Mouse (Mus musculus) neural tube, embryonic 11.5 days (tissue): ENCODE data around the gene B4galt5. TPM values are rescaled to one million over a fixed set of nuclear protein-coding genes. Genes with fewer than 3 reads are reported as not detected.
"Not testable (repeated sequence)": the region's sequence is repeated elsewhere in the genome, so short reads cannot be mapped to it uniquely, and the experiment has no call there.

Experiments
- ATAC-seq: fragments of 200-750 bp; cut with Nextera tagmentation; 2 replicates; pipeline ENCODE4 v1.8.0; 2017; ENCODE audit warnings: moderate number of reproducible peaks, mild to moderate bottlenecking, moderate TSS enrichment, moderate library complexity; ENCODE audit not compliant: insufficient read depth, low FRiP score, low TSS enrichment
- DNase-seq: peaks from one replicate; pipeline ENCODE4 v3.0.0-alpha.2; 2015; ENCODE audit warnings: low spot score
- H3K27ac ChIP-seq: fragments of 300-500 bp; sonication (generic); 2 replicates; pipeline ENCODE4 v1.5.1; 2014; ENCODE audit warnings: low read depth, mild to moderate bottlenecking, low read length
- H3K27me3 ChIP-seq: fragments of 300-500 bp; sonication (generic); 2 replicates; pipeline ENCODE4 v1.6.1; 2014; ENCODE audit warnings: mild to moderate bottlenecking, low read length, mixed read lengths; ENCODE audit not compliant: control insufficient read depth, insufficient read depth
- H3K36me3 ChIP-seq: fragments of 300-500 bp; sonication (generic); 2 replicates; pipeline ENCODE4 v1.6.1; 2014; ENCODE audit warnings: mild to moderate bottlenecking, low read length, moderate library complexity, mixed read lengths; ENCODE audit not compliant: control insufficient read depth, insufficient read depth
- H3K4me1 ChIP-seq: fragments of 300-500 bp; sonication (generic); 2 replicates; pipeline ENCODE4 v1.6.1; 2014; ENCODE audit warnings: low read length, mixed read lengths; ENCODE audit not compliant: control insufficient read depth, insufficient read depth
- H3K4me2 ChIP-seq: fragments of 300-500 bp; sonication (generic); 2 replicates; pipeline ENCODE4 v1.6.1; 2014; ENCODE audit warnings: low read depth, mild to moderate bottlenecking, moderate library complexity
- H3K4me3 ChIP-seq: fragments of 300-500 bp; sonication (generic); 2 replicates; pipeline ENCODE4 v1.5.1; 2014; ENCODE audit warnings: low read depth, low read length
- H3K9ac ChIP-seq: fragments of 300-500 bp; sonication (generic); 2 replicates; pipeline ENCODE4 v1.6.1; 2014; ENCODE audit warnings: mild to moderate bottlenecking, low read length
- H3K9me3 ChIP-seq: fragments of 300-500 bp; sonication (generic); 2 replicates; pipeline ENCODE4 v1.6.1; 2016; ENCODE audit warnings: low read length; ENCODE audit not compliant: control insufficient read depth
- WGBS: fragments of 180-500 bp; shearing (Covaris S2); extraction: QIAGEN DNeasy Blood & Tissue Kit; methylation state at CpG from one replicate; pipeline ENCODE4 v1.1.7; 2014; 5-methylcytosine and 5-hydroxymethylcytosine counted together
- polyA plus RNA-seq: library from polyadenylated mRNA; unstranded; fragments of >200 nt; fragmentation: Nextera tagmentation; extraction: Ambion mirVana; gene quantifications from 2 replicates; pipeline ENCODE4 v1.2.1, GENCODE M21; 2014

B4galt5 gene
- polyA plus RNA-seq = 26.9 and 32.2 TPM in 2 replicates

- Histone ChIP-seq H3K9ac (peak within 1 kb of the TSS; percentile 83), H3K9me3 (no peaks in the 10 kb centered on the region), H3K4me2 (peak within 1 kb of the TSS; percentile 80), H3K27ac (peak within 1 kb of the TSS; percentile 93), H3K27me3 (no peaks in the 10 kb centered on the region), H3K4me3 (peak within 1 kb of the TSS; percentile 79), H3K36me3 (no peaks in the 10 kb centered on the region), H3K4me1 (peaks cover 12% of the 10 kb centered on the region)
- under 1% methylated on average over 68 of the region's 111 CpGs for WGBS
- ATAC-seq = peak; percentile 57
- peak; percentile 64 for DNase-seq
Measured at GRCm38 (mm10) chr2:167348376-167349282, at the start of gene B4galt5. B4galt5 (minus strand) TSS chr2:167349183.

- WGBS = 95% methylated on average over 9 of the region's 9 CpGs
- H3K27me3 ChIP-seq, H3K27ac ChIP-seq, H3K4me3 ChIP-seq, H3K9me3 ChIP-seq, H3K36me3 ChIP-seq, H3K4me1 ChIP-seq, ATAC-seq, H3K4me2 ChIP-seq, DNase-seq, H3K9ac ChIP-seq: not testable (repeated sequence)
Measured at GRCm38 (mm10) chr2:167396420-167396819, 47.4 kb upstream of the B4galt5 start.

DNA sequence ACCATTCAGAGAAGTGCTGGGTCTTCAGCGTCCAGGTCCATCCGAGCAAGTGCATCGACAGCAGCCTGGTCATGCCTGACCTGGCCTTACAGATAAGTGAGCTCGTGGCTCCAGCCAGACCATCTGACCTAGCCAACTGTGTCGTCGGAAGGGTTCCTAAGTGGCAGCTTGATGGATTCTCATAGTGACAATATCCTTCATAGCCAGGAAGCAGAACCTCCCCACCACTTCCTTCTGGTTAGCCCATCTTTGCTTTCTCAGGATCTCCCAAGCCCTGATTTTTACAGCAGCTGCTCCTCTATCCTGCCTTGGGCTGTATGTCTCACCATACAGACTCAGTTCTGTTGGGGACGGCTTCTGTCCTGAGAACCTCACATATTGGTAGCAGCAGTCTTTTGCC is 45.4 kb upstream of the B4galt5 start:
- DNase-seq (no peak), ATAC-seq (no peak)
- H3K36me3 ChIP-seq = no peaks in the 10 kb centered on the region
- no peaks in the 10 kb centered on the region for H3K4me1 ChIP-seq
- no peak overlapping the region for H3K9ac ChIP-seq
- WGBS = 85% methylated on average over 7 of the region's 7 CpGs
- no peaks in the 10 kb centered on the region for H3K27me3 ChIP-seq
- no peak overlapping the region for H3K4me3 ChIP-seq
- no peak overlapping the region for H3K4me2 ChIP-seq
- no peak overlapping the region for H3K27ac ChIP-seq
- H3K9me3 ChIP-seq = no peaks in the 10 kb centered on the region

GRCm38 (mm10) chr2:167386998-167387397 is 38.0 kb upstream of the B4galt5 start:
- H3K9ac ChIP-seq = no peak overlapping the region
- no peaks in the 10 kb centered on the region for H3K4me1 ChIP-seq
- H3K9me3 ChIP-seq = no peaks in the 10 kb centered on the region
- 82% methylated on average over 6 of the region's 6 CpGs for WGBS
- no peaks in the 10 kb centered on the region for H3K27me3 ChIP-seq
- no peaks in the 10 kb centered on the region for H3K36me3 ChIP-seq
- H3K4me2 ChIP-seq = no peak overlapping the region
- ATAC-seq (no peak), DNase-seq (no peak)
- no peak overlapping the region for H3K4me3 ChIP-seq
- H3K27ac ChIP-seq = no peak overlapping the region

DNA sequence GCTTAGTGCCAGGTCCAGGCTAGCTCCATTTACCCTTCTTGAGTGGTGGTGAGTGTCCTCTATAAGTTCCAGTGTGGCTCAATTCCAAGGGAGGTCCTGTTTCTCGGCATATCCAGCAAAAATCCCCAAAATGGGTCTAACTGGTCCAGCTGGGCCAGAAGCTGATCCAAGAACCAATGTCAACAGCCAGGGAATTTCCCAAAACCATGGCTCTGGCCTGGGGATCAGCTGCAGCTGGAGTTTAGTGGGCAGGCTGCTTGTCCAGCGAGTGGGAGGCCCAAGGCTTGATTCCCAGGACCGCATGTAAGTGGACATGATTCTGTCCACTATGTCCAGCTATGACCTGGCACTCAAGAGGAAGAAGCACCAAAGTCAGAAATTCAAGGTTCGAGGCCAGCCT is 37.5 kb upstream of the B4galt5 start:
- no peak for ATAC-seq
- H3K4me2 ChIP-seq = no peak overlapping the region

GRCm38 (mm10) chr2:167383666-167384083 is 34.7 kb upstream of the B4galt5 start:
- ATAC-seq = no peak
- WGBS = 90% methylated on average over 13 of the region's 13 CpGs

More for the DNA sequence above, 37.5 kb upstream of the B4galt5 start:
- H3K9ac ChIP-seq = no peak overlapping the region
- no peaks in the 10 kb centered on the region for H3K27me3 ChIP-seq
- WGBS = 90% methylated on average over 4 of the region's 4 CpGs
- DNase-seq = no peak
- H3K27ac ChIP-seq = no peak overlapping the region
- no peaks in the 10 kb centered on the region for H3K9me3 ChIP-seq
- no peaks in the 10 kb centered on the region for H3K36me3 ChIP-seq
- no peaks in the 10 kb centered on the region for H3K4me1 ChIP-seq
- no peak overlapping the region for H3K4me3 ChIP-seq

DNA sequence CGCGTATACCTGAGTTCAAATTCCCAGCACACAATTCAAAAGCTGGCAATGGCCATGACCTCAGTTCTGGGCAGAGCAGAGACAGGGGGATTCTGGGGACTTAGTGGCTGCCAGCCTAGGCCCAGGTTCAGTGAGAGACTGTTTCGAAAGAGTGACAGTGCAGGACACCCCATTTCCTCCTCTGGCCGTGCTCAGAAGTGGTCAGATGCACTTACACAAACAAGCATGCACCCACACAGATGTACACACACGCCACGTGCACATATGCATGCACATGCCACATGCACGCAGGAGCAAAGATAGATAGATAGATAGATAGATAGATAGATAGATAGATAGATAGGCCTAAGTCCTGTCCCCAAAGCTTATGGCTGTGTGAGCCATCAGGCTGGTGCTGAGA is 33.4 kb upstream of the B4galt5 start:
- 88% methylated on average over 7 of the region's 7 CpGs for WGBS
- Histone ChIP-seq H3K36me3 (no peaks in the 10 kb centered on the region), H3K9me3 (no peaks in the 10 kb centered on the region), H3K4me2 (no peak overlapping the region), H3K27ac (no peak overlapping the region), H3K27me3 (no peaks in the 10 kb centered on the region), H3K4me1 (no peaks in the 10 kb centered on the region), H3K4me3 (no peak overlapping the region), H3K9ac (no peak overlapping the region)
- ATAC-seq (no peak), DNase-seq (no peak)

More at GRCm38 (mm10) chr2:167383666-167384083, 34.7 kb upstream of the B4galt5 start:
- no peak for DNase-seq
- Histone ChIP-seq H3K4me2 (no peak overlapping the region), H3K36me3 (no peaks in the 10 kb centered on the region), H3K4me1 (no peaks in the 10 kb centered on the region), H3K9ac (no peak overlapping the region), H3K9me3 (no peaks in the 10 kb centered on the region), H3K27me3 (no peaks in the 10 kb centered on the region), H3K27ac (no peak overlapping the region), H3K4me3 (no peak overlapping the region)

DNA sequence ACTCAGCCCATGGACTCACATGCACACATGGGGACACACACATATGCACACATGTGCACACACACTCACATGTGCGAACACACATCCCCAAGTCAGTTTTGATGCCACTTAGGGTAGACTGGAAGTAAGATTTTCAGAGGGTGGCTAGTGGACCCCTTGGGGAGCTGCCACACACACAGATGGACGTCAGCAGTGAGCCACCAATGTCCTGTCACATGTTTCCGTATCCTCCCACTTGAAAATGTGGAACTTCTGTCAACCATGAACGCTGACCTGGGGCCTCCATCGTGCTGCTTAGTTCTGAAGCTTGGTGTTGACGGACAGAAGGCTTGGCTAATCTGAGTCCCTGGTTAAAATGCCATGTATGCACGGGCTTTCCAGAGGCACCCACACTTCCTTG is 32.6 kb upstream of the B4galt5 start:
- Histone ChIP-seq H3K27me3 (no peaks in the 10 kb centered on the region), H3K4me3 (no peak overlapping the region), H3K4me2 (no peak overlapping the region), H3K27ac (no peak overlapping the region), H3K4me1 (no peaks in the 10 kb centered on the region), H3K36me3 (no peaks in the 10 kb centered on the region), H3K9me3 (no peaks in the 10 kb centered on the region), H3K9ac (no peak overlapping the region)
- ATAC-seq (no peak), DNase-seq (no peak)
- WGBS = 84% methylated on average over 7 of the region's 7 CpGs
